Mouse (Mus musculus) kidney, embryonic 16.5 days (tissue): ENCODE data around the gene Ahctf1. TPM values are rescaled to one million over a fixed set of nuclear protein-coding genes. Genes with fewer than 3 reads are reported as not detected.

Source experiments
- ATAC-seq: fragments of 200-750 bp; cut with Nextera tagmentation; 2 replicates; pipeline ENCODE4 v1.8.0; 2017; ENCODE audit warnings: moderate TSS enrichment; ENCODE audit not compliant: low FRiP score, low TSS enrichment
- H3K27ac ChIP-seq: fragments of 300-500 bp; sonication (generic); 2 replicates; pipeline ENCODE4 v1.5.1; 2014; ENCODE audit warnings: low read length
- H3K27me3 ChIP-seq: fragments of 300-500 bp; sonication (generic); 2 replicates; pipeline ENCODE4 v1.6.1; 2014; ENCODE audit warnings: low read length, control low read depth, mixed read lengths; ENCODE audit not compliant: insufficient read depth
- H3K36me3 ChIP-seq: fragments of 300-500 bp; sonication (generic); 2 replicates; pipeline ENCODE4 v1.6.1; 2014; ENCODE audit warnings: low read length, control low read depth, mixed read lengths; ENCODE audit not compliant: insufficient read depth
- H3K4me1 ChIP-seq: fragments of 300-500 bp; sonication (generic); 2 replicates; pipeline ENCODE4 v1.6.1; 2014; ENCODE audit warnings: low read length, control low read depth, mixed read lengths; ENCODE audit not compliant: insufficient read depth
- H3K4me2 ChIP-seq: fragments of 300-500 bp; sonication (generic); replicated peaks from 2 replicates; pipeline ENCODE4 v1.6.1; 2014; ENCODE audit warnings: low read depth, low read length
- H3K4me3 ChIP-seq: fragments of 300-500 bp; sonication (generic); 2 replicates; pipeline ENCODE4 v1.5.1; 2014; ENCODE audit warnings: mild to moderate bottlenecking, low read length
- H3K9ac ChIP-seq: fragments of 300-500 bp; sonication (generic); replicated peaks from 2 replicates; pipeline ENCODE4 v1.6.1; 2014; ENCODE audit warnings: low read length
- H3K9me3 ChIP-seq: fragments of 300-500 bp; sonication (generic); 2 replicates; pipeline ENCODE4 v1.6.1; 2016; ENCODE audit warnings: low read length, control low read depth
- WGBS: fragments of 180-500 bp; shearing (Covaris S2); extraction: QIAGEN DNeasy Blood & Tissue Kit; methylation state at CpG from one replicate; pipeline ENCODE4 v1.1.7; 2014; 5-methylcytosine and 5-hydroxymethylcytosine counted together
- polyA plus RNA-seq: library from polyadenylated mRNA; unstranded; fragments of >200 nt; fragmentation: Nextera tagmentation; extraction: Ambion mirVana; gene quantifications from 2 replicates; pipeline ENCODE4 v1.2.1, GENCODE M21; 2015

Gene Ahctf1
- polyA plus RNA-seq, 1 experiment from 2014 or later, result 21.2 TPM

DNA sequence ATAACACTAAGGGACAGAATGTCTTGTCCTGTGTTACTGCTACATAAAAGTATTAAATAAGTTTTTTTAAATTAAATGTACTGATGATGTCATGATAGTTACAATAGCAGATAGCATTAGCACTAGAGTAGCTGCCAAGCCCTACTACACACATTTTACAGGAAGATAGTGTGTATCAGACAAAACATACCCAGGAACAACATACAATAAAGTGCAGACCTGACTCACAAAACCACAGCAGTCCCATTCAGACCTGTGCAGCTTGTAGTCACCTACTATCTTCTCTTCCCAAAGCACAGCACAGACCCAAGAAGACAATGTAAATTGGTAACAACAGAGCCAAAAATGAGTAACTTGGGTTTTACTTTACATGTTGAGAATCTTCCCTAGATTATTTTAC is 47.0 kb downstream of the Ahctf1 start:
- Histone ChIP-seq H3K4me3 (no peak overlapping the region), H3K9ac (no peak overlapping the region), H3K9me3 (no peaks in the 10 kb centered on the region), H3K36me3 (peaks cover 63% of the 10 kb centered on the region), H3K4me2 (no peak overlapping the region), H3K4me1 (no peaks in the 10 kb centered on the region), H3K27me3 (no peaks in the 10 kb centered on the region), H3K27ac (no peak overlapping the region)
- ATAC-seq, result no peak

DNA sequence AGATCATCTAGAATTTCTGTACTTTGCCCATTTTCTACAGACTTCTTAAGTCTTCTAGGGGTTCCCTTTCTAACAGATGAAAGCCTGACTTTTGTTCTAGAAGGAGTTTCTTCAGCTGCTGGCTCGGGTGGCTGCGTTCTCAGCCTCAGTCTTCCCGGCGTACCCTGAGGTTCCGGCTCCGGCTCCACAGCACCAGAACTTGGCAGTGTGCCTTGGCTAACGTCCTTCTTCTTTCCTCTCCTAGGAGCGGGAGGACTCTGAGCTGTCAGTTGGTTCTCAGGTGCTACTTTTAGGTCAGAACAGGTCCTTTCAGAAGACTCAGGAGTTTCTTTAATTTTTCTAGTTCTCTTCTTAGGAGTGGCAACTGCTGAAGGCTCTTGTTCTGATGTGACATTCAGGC is 50.5 kb downstream of the Ahctf1 start:
- Histone ChIP-seq H3K9me3 (no peaks in the 10 kb centered on the region), H3K4me1 (no peaks in the 10 kb centered on the region), H3K27ac (no peak overlapping the region), H3K9ac (no peak overlapping the region), H3K4me3 (no peak overlapping the region), H3K4me2 (no peak overlapping the region), H3K36me3 (peaks cover 48% of the 10 kb centered on the region), H3K27me3 (no peaks in the 10 kb centered on the region)
- ATAC-seq, result no peak
- WGBS, result 89% methylated on average over 8 of the region's 8 CpGs

DNA sequence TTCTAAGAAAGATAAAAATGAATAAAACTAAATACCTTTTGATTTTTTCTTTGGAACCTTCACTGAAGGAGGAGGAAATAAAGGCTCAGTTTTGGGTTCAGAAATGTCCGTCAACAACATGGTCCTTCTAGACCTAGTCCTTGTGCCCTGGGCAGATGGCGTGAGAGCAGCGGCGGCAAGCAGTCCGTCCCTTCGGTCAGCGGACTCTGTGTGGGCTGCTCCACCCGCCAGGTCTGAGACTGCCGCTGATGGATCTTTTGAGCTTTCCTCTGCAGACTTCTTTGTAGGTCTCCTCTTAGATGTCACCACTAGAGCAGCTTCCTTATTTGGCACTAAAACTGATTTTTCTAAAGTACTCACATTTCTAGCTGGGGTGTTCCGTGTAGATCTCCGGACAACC is 51.2 kb downstream of the Ahctf1 start:
- Histone ChIP-seq H3K4me3 (no peak overlapping the region), H3K36me3 (peaks cover 53% of the 10 kb centered on the region), H3K9me3 (no peaks in the 10 kb centered on the region), H3K4me1 (no peaks in the 10 kb centered on the region), H3K27ac (no peak overlapping the region), H3K4me2 (no peak overlapping the region), H3K27me3 (no peaks in the 10 kb centered on the region), H3K9ac (no peak overlapping the region)
- 94% methylated on average over 11 of the region's 11 CpGs for WGBS
- ATAC-seq, result no peak

DNA sequence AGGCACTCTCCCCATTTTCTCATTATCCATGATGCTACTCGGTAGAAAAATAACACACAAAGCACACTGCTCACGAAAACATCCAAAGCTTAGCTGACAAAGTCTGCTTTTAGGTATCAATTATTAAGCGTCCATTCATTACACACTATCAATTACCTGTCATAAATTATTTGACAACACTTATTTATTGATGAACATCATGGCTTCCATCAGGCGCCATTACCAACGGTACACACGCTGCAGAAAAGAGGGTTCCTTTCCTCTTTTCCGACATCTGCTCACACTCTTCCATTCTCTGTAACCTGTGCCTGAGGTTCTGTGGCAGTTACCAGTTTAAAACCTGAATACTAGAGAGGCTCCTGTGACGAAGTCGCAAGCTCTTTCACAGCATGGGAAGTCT is 58.3 kb downstream of the Ahctf1 start, which contains the start of gene Kif28:
Kif28 (minus strand) TSS at position 101 of the 400 bp plus-strand sequence.
- Histone ChIP-seq H3K9ac (no peak within 1 kb of the TSS), H3K4me2 (no peak within 1 kb of the TSS), H3K27ac (no peak within 1 kb of the TSS), H3K9me3 (no peaks in the 10 kb centered on the region), H3K4me3 (no peak within 1 kb of the TSS), H3K36me3 (peaks cover 39% of the 10 kb centered on the region), H3K4me1 (no peaks in the 10 kb centered on the region), H3K27me3 (no peaks in the 10 kb centered on the region)
- 93% methylated on average over 9 of the region's 9 CpGs for WGBS
- ATAC-seq, result no peak

DNA sequence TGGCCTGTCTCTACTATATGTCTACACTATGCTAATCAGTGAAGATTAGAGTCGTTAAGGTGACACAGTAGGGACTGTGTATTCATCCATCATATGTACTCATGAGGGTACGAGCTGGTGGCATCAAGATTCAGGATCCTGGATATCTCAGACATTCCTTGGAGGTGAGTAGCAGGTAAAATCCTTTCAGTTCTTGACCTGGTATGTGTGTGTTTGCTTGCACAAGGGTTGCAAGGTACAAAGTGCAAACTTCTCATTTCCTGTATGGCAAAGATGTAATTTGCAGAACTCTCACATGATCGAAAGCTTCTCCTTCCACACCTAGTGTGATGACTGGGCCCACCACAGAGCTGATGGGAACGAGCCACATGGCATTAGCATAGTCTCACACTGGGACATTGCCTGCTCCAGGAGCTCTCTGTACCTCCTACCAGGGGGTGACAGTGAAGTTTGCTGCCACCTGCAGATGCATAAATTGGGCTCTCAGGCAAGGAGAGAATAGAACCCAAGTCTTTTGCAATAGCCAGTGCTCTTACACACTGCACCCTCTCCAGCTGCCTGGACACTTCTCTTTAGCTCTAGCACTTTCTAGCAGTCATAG is 59.8 kb downstream of the Ahctf1 start:
- H3K27ac ChIP-seq, result no peak overlapping the region
- H3K4me2 ChIP-seq, result no peak overlapping the region
- H3K4me3 ChIP-seq, result no peak overlapping the region
- no peaks in the 10 kb centered on the region for H3K9me3 ChIP-seq
- no peaks in the 10 kb centered on the region for H3K27me3 ChIP-seq
- H3K4me1 ChIP-seq, result no peaks in the 10 kb centered on the region
- 83% methylated on average over 4 of the region's 4 CpGs for WGBS
- no peak for ATAC-seq
- no peak overlapping the region for H3K9ac ChIP-seq
- H3K36me3 ChIP-seq, result peaks cover 38% of the 10 kb centered on the region

DNA sequence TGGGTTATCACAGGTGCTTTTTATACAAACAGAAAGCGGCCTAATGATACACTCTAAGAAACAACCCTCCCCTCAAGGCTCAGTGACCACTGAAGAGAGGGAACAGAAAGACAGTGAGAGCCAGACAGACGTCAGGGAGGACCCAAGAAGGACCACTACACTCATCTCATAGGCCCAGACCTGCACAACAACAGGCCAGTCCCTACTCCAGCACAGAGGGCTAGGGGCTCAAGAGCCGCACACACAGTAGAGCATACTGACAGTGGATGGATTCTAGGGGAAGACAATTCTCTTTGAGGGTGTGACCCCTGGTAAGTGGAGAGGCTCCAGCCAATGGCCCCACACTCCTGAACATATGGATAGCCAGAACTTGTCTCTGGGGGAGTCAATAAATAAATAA is 67.0 kb downstream of the Ahctf1 start:
- Histone ChIP-seq H3K27me3 (no peaks in the 10 kb centered on the region), H3K36me3 (no peaks in the 10 kb centered on the region), H3K4me3 (no peak overlapping the region), H3K9me3 (no peaks in the 10 kb centered on the region), H3K9ac (no peak overlapping the region), H3K4me2 (no peak overlapping the region), H3K4me1 (no peaks in the 10 kb centered on the region), H3K27ac (no peak overlapping the region)
- 84% methylated on average over 3 of the region's 3 CpGs for WGBS
- ATAC-seq, result no peak

DNA sequence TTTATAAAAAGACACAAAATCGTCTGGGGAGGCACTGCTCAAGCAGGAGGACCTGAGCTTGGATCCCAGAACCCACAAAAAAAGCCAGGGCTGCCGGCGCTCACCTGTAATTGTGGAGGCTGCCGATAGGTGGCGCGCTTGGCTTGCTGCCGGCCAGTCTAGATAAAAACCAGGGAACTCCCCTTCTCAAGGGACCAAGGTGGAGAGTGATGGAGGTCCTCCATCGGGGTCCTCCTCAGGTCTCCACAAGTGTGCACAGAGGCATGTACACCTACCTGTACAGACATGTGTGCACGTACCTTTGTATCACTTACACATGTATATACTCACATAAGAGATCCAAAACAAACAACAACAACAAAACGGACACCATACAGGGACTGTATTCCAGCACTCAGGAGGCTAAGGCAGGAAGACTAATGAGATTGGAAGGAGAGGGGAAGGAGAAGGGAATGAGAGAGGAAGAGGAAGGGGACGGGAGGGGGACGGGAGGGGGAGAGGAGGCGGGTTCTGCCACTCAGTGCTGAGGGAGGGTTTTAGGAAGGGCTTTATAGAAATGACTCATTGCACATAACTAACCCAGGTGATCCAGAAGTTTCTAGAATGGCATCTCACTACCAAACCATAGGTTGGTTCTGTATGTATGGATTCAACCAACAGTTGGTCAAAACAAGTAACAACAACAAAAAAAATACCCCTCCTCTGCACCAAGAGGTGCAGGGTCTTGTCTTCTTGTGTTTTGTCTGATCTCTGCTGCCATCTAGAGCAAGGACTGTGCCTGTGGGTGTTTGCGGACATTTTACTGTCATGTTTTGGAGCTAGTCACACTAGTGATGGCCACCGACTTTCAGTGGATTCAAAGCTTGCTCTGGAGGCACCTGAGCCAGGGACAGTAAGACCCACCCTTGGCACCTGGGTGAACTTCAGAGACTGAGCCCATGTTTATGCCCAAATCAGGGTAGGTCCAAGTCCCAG is 68.7 kb downstream of the Ahctf1 start:
- H3K27me3 ChIP-seq, result no peaks in the 10 kb centered on the region
- no peak overlapping the region for H3K27ac ChIP-seq
- H3K9ac ChIP-seq, result no peak overlapping the region
- peak overlapping the region; percentile 27; the same call in 1 of the 2 replicates for H3K4me2 ChIP-seq
- no peaks in the 10 kb centered on the region for H3K9me3 ChIP-seq
- no peaks in the 10 kb centered on the region for H3K4me1 ChIP-seq
- H3K36me3 ChIP-seq, result no peaks in the 10 kb centered on the region
- 0 out of 2 replicates have a peak, but pooled peaks have one; percentile 35 for ATAC-seq
- no peak overlapping the region for H3K4me3 ChIP-seq
- WGBS, result 44% methylated on average over 15 of the region's 15 CpGs

DNA sequence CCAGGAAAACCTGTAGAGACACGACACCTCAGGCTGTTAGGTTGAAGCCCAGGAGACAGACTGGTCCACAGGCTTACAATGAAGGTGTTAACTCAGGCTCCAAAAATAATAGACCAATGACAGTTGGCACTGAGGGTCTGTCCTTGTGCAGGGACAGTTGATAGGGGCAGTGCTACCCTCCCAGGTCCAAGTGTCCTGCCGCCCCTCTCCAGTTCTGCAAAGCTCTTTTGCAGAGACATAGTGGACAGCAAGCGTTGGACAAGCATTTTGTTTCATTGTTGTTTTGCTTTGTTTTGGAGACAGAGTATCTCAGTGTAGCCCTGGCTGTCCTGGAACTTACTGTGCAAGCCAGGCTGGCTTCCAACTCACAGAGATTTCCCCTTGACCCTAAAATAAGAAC is 72.1 kb downstream of the Ahctf1 start:
- Histone ChIP-seq H3K4me1 (no peaks in the 10 kb centered on the region), H3K27me3 (no peaks in the 10 kb centered on the region), H3K27ac (no peak overlapping the region), H3K9me3 (0 out of 2 replicates have a peak, but pooled peaks cover 2% of the 10 kb centered on the region), H3K4me2 (no peak overlapping the region), H3K4me3 (no peak overlapping the region), H3K9ac (no peak overlapping the region), H3K36me3 (no peaks in the 10 kb centered on the region)
- 81% methylated on average over 3 of the region's 3 CpGs for WGBS
- ATAC-seq, result no peak

DNA sequence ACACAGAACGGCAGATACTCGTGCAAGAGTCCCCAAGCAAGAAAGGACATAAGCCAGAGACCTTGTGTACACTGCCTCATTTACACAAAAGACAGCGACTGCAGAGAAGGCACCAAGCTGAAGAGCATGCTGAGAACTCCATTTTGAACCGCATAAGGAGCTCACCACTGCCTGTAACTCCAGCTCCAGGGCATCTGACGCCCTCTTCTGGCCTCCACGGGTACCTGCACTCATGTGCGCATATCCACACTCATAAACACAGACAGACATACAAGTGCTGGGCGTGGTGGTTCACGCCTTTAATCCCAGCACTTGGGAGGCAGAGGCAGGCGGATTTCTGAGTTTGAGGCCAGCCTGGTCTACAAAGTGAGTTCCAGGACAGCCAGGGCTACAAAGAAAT is 74.8 kb downstream of the Ahctf1 start:
- 0 out of 2 replicates have a peak, but pooled peaks cover 2% of the 10 kb centered on the region for H3K9me3 ChIP-seq
- WGBS, result 87% methylated on average over 10 of the region's 10 CpGs
- H3K27ac ChIP-seq, result no peak overlapping the region
- no peak for ATAC-seq
- H3K9ac ChIP-seq, result no peak overlapping the region
- no peaks in the 10 kb centered on the region for H3K27me3 ChIP-seq
- H3K4me2 ChIP-seq, result no peak overlapping the region
- H3K36me3 ChIP-seq, result no peaks in the 10 kb centered on the region
- no peaks in the 10 kb centered on the region for H3K4me1 ChIP-seq
- H3K4me3 ChIP-seq, result no peak overlapping the region
